Mouse (Mus musculus) liver, postnatal 0 days (tissue): ENCODE measurements around the gene Lnpep.
A peak's percentile ranks its signal among the peaks of the same experiment; 100 is the strongest.

Experiments used
- CTCF ChIP-seq: sonication (generic); IDR thresholded peaks from 2 replicates; pipeline ENCODE4 v1.5.1; 2016; ENCODE audit warnings: antibody characterized with exemption, low read depth
- EP300 ChIP-seq: IDR thresholded peaks from 2 replicates; pipeline ENCODE4 v1.6.1; 2016; ENCODE audit warnings: antibody characterized with exemption, low read depth, mild to moderate bottlenecking

DNA sequence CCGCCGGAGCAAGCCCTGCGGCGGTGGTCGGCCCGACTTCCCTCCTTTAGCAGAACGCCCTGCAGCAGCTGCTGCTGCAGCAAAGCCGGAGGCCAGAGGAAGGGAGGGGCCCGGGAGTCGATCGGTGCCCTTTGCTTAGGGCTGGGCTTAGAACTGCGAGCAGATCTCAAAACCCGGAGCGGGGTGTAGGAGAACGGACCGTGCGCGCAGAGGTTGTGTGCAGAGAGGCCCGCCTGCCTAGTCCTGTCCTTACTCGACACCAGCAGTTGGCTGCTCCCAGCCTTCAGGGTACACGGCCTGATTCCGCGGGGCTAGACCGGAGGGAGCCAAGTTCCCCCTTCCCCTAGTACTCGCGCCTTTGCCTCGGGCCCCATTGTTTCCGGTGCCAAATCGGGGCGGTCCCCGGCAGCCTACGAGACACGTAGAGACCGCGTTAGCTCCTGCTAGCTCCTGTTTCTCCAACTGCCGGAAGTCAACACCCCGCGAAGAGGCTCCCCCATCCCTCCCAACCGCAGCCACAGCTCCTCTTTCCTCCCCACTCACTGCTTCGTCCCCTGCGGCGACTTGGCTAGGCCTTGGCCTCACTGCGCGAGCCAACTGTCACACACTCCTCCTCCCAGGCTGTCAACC is at the start of gene Lnpep:
- TF ChIP-seq CTCF (0 out of 2 replicates have a peak, but pooled peaks have one; percentile 5), EP300 (peak; percentile 81)
